In the genomic region with DNA sequence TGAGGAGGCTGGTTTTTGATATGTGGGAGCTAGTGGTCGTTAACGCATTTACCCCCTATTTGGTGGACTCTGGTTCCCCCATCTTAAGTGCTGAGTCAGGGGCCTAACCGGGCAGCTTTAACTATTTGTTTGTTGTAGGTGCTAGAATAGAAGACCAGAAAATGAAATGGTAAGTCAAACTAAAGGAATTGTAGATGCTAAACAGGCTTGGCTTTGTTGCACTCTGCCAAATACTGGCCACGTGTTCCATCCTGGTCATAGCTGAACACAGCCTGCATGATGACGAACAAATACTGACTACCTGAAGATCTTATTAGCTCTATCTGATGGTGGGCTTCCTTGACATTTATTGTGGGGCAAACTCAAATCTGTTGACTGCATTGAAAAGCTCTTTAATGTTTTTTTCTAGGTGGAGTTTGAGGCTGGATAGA, we compare ENCODE assay signal across 8 mouse cellular contexts. TPM values are rescaled to one million over a fixed set of nuclear protein-coding genes. Genes with fewer than 3 reads are reported as not detected.
DNase-seq lines count a peak whose midpoint lies in the region; ATAC-seq lines count a peak whose summit lies in the region.

No protein-coding gene starts in this region.

- H3K27ac ChIP-seq in hindbrain, embryonic 13.5 days = peak overlapping the region; percentile 93
- peak overlapping the region; percentile 90 for H3K27ac ChIP-seq in midbrain, embryonic 12.5 days (replicated peaks)

- peak; percentile 54 for DNase-seq in 3T3-L1 (ENCODE audit: low read depth, low spot score)
- DNase-seq in c-Kit-positive CD71-positive TER-119-positive erythroid progenitor cells, embryonic 14.5 days (ENCODE audit: low spot score) = peak; percentile 34
- no peak for DNase-seq in gastrocnemius, adult 8-10 months (ENCODE audit: low spot score in 2 of 2)

- no peaks in the 10 kb centered on the region for H3K27me3 ChIP-seq in erythroblast, embryonic 14.5 days (ENCODE audit: control insufficient read depth)
- no peaks in the 10 kb centered on the region for H3K27me3 ChIP-seq in hindbrain, embryonic 13.5 days
- H3K27me3 ChIP-seq in midbrain, embryonic 12.5 days = no peaks in the 10 kb centered on the region

- H3K9me3 ChIP-seq in erythroblast, embryonic 14.5 days (ENCODE audit: control insufficient read depth, low read length) = no peaks in the 10 kb centered on the region
- no peaks in the 10 kb centered on the region for H3K9me3 ChIP-seq in hindbrain, embryonic 13.5 days
- H3K9me3 ChIP-seq in midbrain, embryonic 12.5 days = no peaks in the 10 kb centered on the region

- H3K4me1 ChIP-seq in erythroblast, embryonic 14.5 days (ENCODE audit: control insufficient read depth) = peaks cover 71% of the 10 kb centered on the region
- peaks cover 43% of the 10 kb centered on the region for H3K4me1 ChIP-seq in hindbrain, embryonic 13.5 days (replicated peaks)
- peaks cover 33% of the 10 kb centered on the region for H3K4me1 ChIP-seq in midbrain, embryonic 12.5 days

- peak overlapping the region; percentile 88 for H3K4me2 ChIP-seq in hindbrain, embryonic 13.5 days
- peak overlapping the region; percentile 90 for H3K4me2 ChIP-seq in midbrain, embryonic 12.5 days (replicated peaks)

- peak overlapping the region; percentile 95 for H3K9ac ChIP-seq in hindbrain, embryonic 13.5 days
- peak overlapping the region; percentile 96 for H3K9ac ChIP-seq in midbrain, embryonic 12.5 days (replicated peaks)

- H3K36me3 ChIP-seq in erythroblast, embryonic 14.5 days (ENCODE audit: control insufficient read depth) = peaks cover 74% of the 10 kb centered on the region
- H3K36me3 ChIP-seq in hindbrain, embryonic 13.5 days = peaks cover 47% of the 10 kb centered on the region
- peaks cover 59% of the 10 kb centered on the region for H3K36me3 ChIP-seq in midbrain, embryonic 12.5 days

- under 1% methylated on average over 5 of the region's 5 CpGs for WGBS in hindbrain, embryonic 13.5 days
- under 1% methylated on average over 5 of the region's 5 CpGs for whole genome bisulfite sequencing in midbrain, embryonic 12.5 days

- H3K4me3 ChIP-seq in erythroblast, embryonic 14.5 days (replicated peaks) = peak overlapping the region; percentile 97
- peak overlapping the region; percentile 81 for H3K4me3 ChIP-seq in hindbrain, embryonic 13.5 days
- peak overlapping the region; percentile 88 for H3K4me3 ChIP-seq in midbrain, embryonic 12.5 days

- ATAC-seq in erythroblast, adult 5-6 weeks (replicated peaks; ENCODE audit: low FRiP score, poor library complexity, severe bottlenecking) = no peak
- ATAC-seq in hindbrain, embryonic 13.5 days (ENCODE audit: low FRiP score) = no peak
- ATAC-seq in midbrain, embryonic 12.5 days (ENCODE audit: low FRiP score, low read depth) = no peak
- ATAC-seq in inflammation-experienced regulatory T-cells, adult 6 months = no peak

RNA-seq across cellular contexts. Expression of a gene that starts 1.8 kb away (rescaled TPM):
- 0.01 TPM in 1 of 2 replicates, not detected in the other for polyA plus RNA-seq in erythroblast, embryonic 14.5 days (2012)
- 1.3 and 2.9 TPM in 2 replicates for total RNA-seq in erythroblast, adult 5-6 weeks (2015; ENCODE audit: low replicate concordance)
- 1.7 and 2.6 TPM in 2 replicates for total RNA-seq in erythroblast, adult 5-6 weeks (2017; ENCODE audit: low replicate concordance)
- polyA plus RNA-seq in hindbrain, embryonic 13.5 days (2015; fragmentation: Nextera tagmentation; extraction: Ambion mirVana) = 10.7 and 11.5 TPM in 2 replicates
- polyA plus RNA-seq in midbrain, embryonic 12.5 days (2016; fragmentation: Nextera tagmentation; extraction: Ambion mirVana) = 11.3 and 12.4 TPM in 2 replicates
- 10 to 100 TPM in 2 of 4 experiments, 1 to 10 TPM in 2; 6.5 to 15.4 (median 9.2) TPM for total RNA-seq in gastrocnemius, adult 8-10 months (2022)
- polyA plus RNA-seq in inflammation-experienced regulatory T-cells, adult 6 months (2017; shearing (Covaris generic)) = 1 to 10 TPM; 6.0 to 8.8 (median 7.1) TPM

RNA-seq across cellular contexts. Expression of a gene that starts 34.0 kb away (rescaled TPM):
- 0.21 and 0.47 TPM in 2 replicates for polyA plus RNA-seq in erythroblast, embryonic 14.5 days (2012)
- 6.7 and 13.6 TPM in 2 replicates for total RNA-seq in erythroblast, adult 5-6 weeks (2015; ENCODE audit: low replicate concordance)
- 5.8 and 10.3 TPM in 2 replicates for total RNA-seq in erythroblast, adult 5-6 weeks (2017; ENCODE audit: low replicate concordance)
- polyA plus RNA-seq in hindbrain, embryonic 13.5 days (2015; fragmentation: Nextera tagmentation; extraction: Ambion mirVana) = 26.2 and 28.4 TPM in 2 replicates
- 39.1 and 44.7 TPM in 2 replicates for polyA plus RNA-seq in midbrain, embryonic 12.5 days (2016; fragmentation: Nextera tagmentation; extraction: Ambion mirVana)
- total RNA-seq in gastrocnemius, adult 8-10 months (2022) = 10 to 100 TPM; 12.0 to 19.4 (median 15.6) TPM
- 10 to 100 TPM; 15.0 to 27.5 (median 16.3) TPM for polyA plus RNA-seq in inflammation-experienced regulatory T-cells, adult 6 months (2017; shearing (Covaris generic))

RNA-seq across cellular contexts. Expression of a gene that starts 34.1 kb away (rescaled TPM):
- polyA plus RNA-seq in erythroblast, embryonic 14.5 days (2012) = 3.6 and 5.0 TPM in 2 replicates
- total RNA-seq in erythroblast, adult 5-6 weeks (2015; ENCODE audit: low replicate concordance) = 13.3 and 32.4 TPM in 2 replicates
- total RNA-seq in erythroblast, adult 5-6 weeks (2017; ENCODE audit: low replicate concordance) = 8.8 and 12.1 TPM in 2 replicates
- 13.1 and 13.2 TPM in 2 replicates for polyA plus RNA-seq in hindbrain, embryonic 13.5 days (2015; fragmentation: Nextera tagmentation; extraction: Ambion mirVana)
- 32.2 and 32.3 TPM in 2 replicates for polyA plus RNA-seq in midbrain, embryonic 12.5 days (2016; fragmentation: Nextera tagmentation; extraction: Ambion mirVana)
- total RNA-seq in gastrocnemius, adult 8-10 months (2022) = under 1 TPM; 0.34 to 0.74 (median 0.41) TPM
- 10 to 100 TPM; 15.8 to 44.5 (median 19.1) TPM for polyA plus RNA-seq in inflammation-experienced regulatory T-cells, adult 6 months (2017; shearing (Covaris generic))

RNA-seq across cellular contexts. Expression of a gene that starts 58.0 kb away (rescaled TPM):
- polyA plus RNA-seq in erythroblast, embryonic 14.5 days (2012) = 1.0 and 2.2 TPM in 2 replicates
- 1.5 TPM in 1 of 2 replicates, not detected in the other for total RNA-seq in erythroblast, adult 5-6 weeks (2015; ENCODE audit: low replicate concordance)
- 0.34 and 0.42 TPM in 2 replicates for total RNA-seq in erythroblast, adult 5-6 weeks (2017; ENCODE audit: low replicate concordance)
- 3.7 and 3.9 TPM in 2 replicates for polyA plus RNA-seq in hindbrain, embryonic 13.5 days (2015; fragmentation: Nextera tagmentation; extraction: Ambion mirVana)
- 3.1 and 3.2 TPM in 2 replicates for polyA plus RNA-seq in midbrain, embryonic 12.5 days (2016; fragmentation: Nextera tagmentation; extraction: Ambion mirVana)
- total RNA-seq in gastrocnemius, adult 8-10 months (2022) = 1 to 10 TPM in 1 of 4 experiments, under 1 TPM in 1, not detected in 2; 0.70 to 1.6 TPM
- polyA plus RNA-seq in inflammation-experienced regulatory T-cells, adult 6 months (2017; shearing (Covaris generic)) = 10 to 100 TPM in 1 of 3 experiments, 1 to 10 TPM in 2; 5.1 to 13.6 (median 9.2) TPM

Comparison
In these comparisons a context has a peak if more than half of its experiments do, and no peak if none do; other contexts are left out.
1. DNase-seq: peak in 3T3-L1 (single experiment) and c-Kit-positive CD71-positive TER-119-positive erythroid progenitor cells, embryonic 14.5 days (single experiment); none in gastrocnemius, adult 8-10 months (0 of 2).
2. RNA of a gene that starts 34.0 kb away (polyA plus RNA-seq): 39.1 to 44.7 TPM in midbrain, embryonic 12.5 days, 26.2 to 28.4 TPM in hindbrain, embryonic 13.5 days and 15.0 to 27.5 TPM in inflammation-experienced regulatory T-cells, adult 6 months; 0.21 to 0.47 TPM in erythroblast, embryonic 14.5 days; every median in the first group is over 10 times any median in the second.
3. Peak in every context shown above with its lines, with median percentiles within 50 percentile points of each other: H3K4me3 ChIP-seq.